Comparison of ENCODE assay signal across 23 mouse cellular contexts in the genomic region with DNA sequence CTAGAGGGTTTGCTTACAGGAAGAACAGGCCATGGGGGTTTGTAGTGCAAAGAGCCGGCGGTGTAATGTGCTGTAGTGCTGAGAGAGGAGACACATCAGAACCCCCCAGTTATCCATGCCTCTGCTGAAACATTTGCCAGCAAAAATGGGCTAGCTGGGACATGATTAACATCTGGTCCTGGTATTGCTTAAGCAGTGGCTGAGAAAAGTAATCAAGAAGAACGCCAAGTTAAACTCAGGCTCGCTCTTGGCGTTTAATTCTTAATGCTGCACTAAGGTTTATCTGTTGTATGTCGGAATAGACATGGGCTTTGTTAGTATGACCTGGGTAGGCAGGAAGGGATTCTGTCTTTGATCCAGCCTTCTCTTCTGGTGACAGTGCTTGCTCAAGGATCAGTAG. TPM values are rescaled to one million over a fixed set of nuclear protein-coding genes. Genes with fewer than 3 reads are reported as not detected.
"Had no signal": no experiment of that assay in that cellular context is flagged by ENCODE, and none has a peak within 500 bp of the region (broad histone marks: within the 10 kb centered on the region; RNA-seq: fewer than 3 reads in every experiment).

No protein-coding gene starts in this region.

- ATAC-seq: intestine, embryonic 15.5 days; liver, embryonic 12.5 days; midbrain, embryonic 15.5 days had no signal

- H3K4me2 ChIP-seq: intestine, embryonic 15.5 days; limb, embryonic 13.5 days; liver, embryonic 12.5 days; liver, embryonic 15.5 days; lung, embryonic 14.5 days; midbrain, embryonic 12.5 days; midbrain, embryonic 15.5 days; neural tube, embryonic 13.5 days had no signal

- H3K9ac ChIP-seq: intestine, embryonic 15.5 days; limb, embryonic 13.5 days; liver, embryonic 12.5 days; liver, embryonic 15.5 days; lung, embryonic 14.5 days; midbrain, embryonic 12.5 days; midbrain, embryonic 15.5 days; neural tube, embryonic 13.5 days had no signal

- H3K4me3 ChIP-seq: intestine, embryonic 15.5 days; limb, embryonic 10.5 days; limb, embryonic 13.5 days; liver, embryonic 12.5 days; liver, embryonic 15.5 days; midbrain, embryonic 12.5 days; midbrain, embryonic 15.5 days; neural tube, embryonic 13.5 days had no signal

- H3K27me3 ChIP-seq: intestine, embryonic 15.5 days; limb, embryonic 13.5 days; liver, embryonic 12.5 days; liver, embryonic 15.5 days; midbrain, embryonic 12.5 days; midbrain, embryonic 15.5 days; neural tube, embryonic 13.5 days had no signal

- H3K4me1 ChIP-seq: intestine, embryonic 15.5 days; limb, embryonic 10.5 days; limb, embryonic 13.5 days; liver, embryonic 12.5 days; liver, embryonic 15.5 days; midbrain, embryonic 12.5 days; midbrain, embryonic 15.5 days; neural tube, embryonic 13.5 days had no signal

- H3K27ac ChIP-seq: intestine, embryonic 15.5 days; limb, embryonic 10.5 days; limb, embryonic 13.5 days; liver, embryonic 12.5 days; liver, embryonic 15.5 days; macrophage; midbrain, embryonic 12.5 days; midbrain, embryonic 15.5 days; neural tube, embryonic 13.5 days had no signal

- H3K36me3 ChIP-seq: liver, embryonic 15.5 days had no signal

- H3K9me3 ChIP-seq: intestine, embryonic 15.5 days; limb, embryonic 10.5 days; limb, embryonic 13.5 days; liver, embryonic 12.5 days; liver, embryonic 15.5 days; midbrain, embryonic 12.5 days; midbrain, embryonic 15.5 days; neural tube, embryonic 13.5 days had no signal

- DNase-seq: kidney, adult 11 months; kidney, adult 9 months; kidney, postnatal 14 days; kidney, postnatal 4 days; liver; thymus, adult 18-20 months; thymus, postnatal 36 days had no signal

RNA-seq across cellular contexts. Expression of a gene that starts 16.8 kb away (rescaled TPM):
- total RNA-seq: megakaryocyte, adult 5-6 weeks; neutrophil, adult 5-6 weeks had no signal
- polyA plus RNA-seq: macrophage had no signal

RNA-seq across cellular contexts. Expression of a gene that starts 33.8 kb away (rescaled TPM):
- total RNA-seq: layer of hippocampus, adult 18-20 months; layer of hippocampus, postnatal 14 days; megakaryocyte, adult 5-6 weeks; neutrophil, adult 5-6 weeks had no signal
- polyA plus RNA-seq: limb, embryonic 10.5 days; limb, embryonic 13.5 days; liver, embryonic 12.5 days; liver, embryonic 15.5 days; lung, embryonic 14.5 days; macrophage; midbrain, embryonic 12.5 days; midbrain, embryonic 15.5 days; neural tube, embryonic 13.5 days; spleen, adult 2 months; testis, adult 2 months had no signal
